Mouse (Mus musculus): Measurements from ENCODE around the gene Tbxa2r.

Tbxa2r gene

DNA sequence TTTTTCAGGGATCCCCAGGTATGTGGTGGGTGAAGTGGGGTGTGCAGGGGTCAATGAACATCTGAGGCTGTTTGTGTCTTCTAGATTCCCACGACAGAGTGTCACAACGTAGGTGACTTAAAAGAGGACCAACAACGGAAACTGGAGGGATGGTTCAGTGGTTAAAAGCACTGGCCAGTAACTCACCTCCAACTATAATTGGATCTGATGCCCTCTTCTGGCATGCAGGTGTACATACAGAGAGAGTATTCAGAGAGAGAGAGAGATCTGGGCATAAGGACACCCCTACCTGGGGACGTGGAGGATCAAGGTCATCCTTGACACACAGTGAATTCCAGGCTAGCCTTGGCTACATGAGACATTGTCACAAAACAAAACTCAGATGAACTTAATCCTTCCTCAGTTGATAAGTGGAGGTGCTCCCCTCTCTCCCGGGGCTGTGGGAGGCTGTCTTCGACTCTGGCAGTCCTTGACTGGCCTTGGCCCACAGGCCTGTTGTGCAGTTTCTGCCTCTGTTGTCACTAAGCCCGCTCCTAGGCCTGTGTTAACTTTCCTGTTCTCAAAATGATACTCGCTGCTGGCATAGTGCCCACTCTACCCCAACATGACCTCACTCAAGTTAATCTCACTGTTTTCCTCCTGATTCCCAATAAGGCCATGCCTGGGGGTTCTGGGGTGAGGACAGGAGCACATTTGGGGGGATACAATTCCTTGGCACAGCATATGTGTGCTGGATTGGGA is 16.1 kb downstream of the Tbxa2r start:
- no peak for DNase-seq (ENCODE audit: low spot score)

DNA sequence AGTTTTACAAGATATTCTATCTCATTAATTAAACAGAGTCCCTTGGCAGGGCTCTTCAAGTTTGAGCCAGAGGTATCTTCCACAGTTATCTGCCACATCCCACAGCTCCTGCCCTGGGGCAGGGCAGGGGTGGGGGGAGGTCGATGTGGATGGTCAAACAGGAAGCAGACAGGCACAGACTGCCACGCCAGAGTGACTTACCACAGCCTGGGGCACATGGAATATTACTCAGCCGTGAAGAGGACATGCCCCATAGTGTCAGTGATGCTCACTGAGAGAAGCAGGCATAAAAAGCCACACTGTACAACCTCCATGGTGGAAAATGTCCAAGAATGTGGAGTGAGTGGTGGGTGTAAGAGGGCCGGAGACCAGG is 16.6 kb downstream of the Tbxa2r start:
- no peak for DNase-seq (ENCODE audit: low spot score)

DNA sequence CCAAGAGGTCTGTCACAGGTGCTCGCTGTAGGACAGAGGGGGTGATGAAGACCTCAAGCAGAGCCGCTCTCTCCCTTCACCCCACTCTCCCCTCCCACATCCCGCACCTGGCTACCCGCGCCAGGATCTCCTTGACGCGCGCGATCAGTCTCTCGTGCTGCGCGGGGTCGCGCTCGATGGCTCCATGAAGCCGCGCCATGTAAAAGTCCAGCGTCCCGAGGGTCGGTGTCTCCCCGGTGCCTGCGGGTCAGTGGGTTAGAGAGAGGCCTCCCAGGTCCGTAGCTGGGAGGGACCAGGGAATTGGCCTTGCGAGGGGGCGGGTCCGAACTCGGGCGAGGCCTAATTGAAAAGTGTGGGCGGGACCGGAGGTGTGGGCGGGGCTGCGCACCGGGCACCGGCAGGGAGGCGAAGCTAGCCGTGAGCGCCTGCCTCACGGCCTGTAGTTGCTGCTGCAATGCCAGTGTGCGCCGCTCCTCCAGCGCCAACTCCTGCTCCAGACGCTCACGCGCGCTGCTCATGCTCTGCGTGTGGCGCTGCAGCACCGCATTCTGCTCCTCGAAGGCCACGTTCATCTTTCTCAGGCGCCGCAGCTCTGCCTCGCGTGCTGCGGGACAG is 18.0 kb downstream of the Tbxa2r start:
- peak; percentile 85 for DNase-seq (ENCODE audit: low spot score)

DNA sequence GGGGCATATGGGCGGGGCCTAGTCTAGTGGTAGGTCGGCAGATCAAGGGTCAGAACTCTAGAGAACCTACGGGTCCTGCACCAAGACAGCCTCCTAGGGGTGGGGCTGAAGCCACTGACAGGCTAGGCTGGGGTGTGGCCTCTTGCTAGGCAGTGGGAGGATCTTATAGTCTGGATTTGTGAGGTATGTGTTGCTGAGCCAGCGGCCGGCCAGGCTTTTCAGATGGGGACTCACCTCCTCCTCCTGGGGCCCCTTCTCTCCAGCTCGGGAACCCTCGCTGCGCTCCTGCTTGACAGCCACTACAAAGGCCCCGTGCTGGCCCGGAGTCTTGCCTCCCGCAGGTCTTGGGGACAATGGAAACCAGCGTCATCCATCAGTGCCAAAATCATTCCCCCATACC is 20.6 kb downstream of the Tbxa2r start:
- DNase-seq (ENCODE audit: low spot score): peak; percentile 72

DNA sequence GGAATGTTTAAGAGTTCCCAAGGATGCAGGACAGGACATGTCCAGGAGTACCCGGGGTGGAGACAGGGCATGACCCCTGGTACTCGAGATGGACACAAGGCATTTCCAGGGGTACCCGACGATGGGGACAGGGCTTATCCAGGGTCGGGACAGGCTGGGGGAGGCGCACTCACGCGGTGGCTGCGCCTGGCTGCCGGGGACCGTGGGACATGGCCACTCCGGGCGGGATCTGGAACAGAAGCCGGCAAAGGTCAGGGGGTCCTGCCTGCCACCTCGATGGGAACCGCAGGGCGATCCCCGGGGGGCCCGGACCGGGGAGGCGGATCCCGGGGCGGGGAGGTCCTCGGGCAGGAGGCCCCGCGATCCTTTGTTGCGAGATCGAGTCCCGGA is 21.4 kb downstream of the Tbxa2r start:
- no peak for DNase-seq (ENCODE audit: low spot score)

DNA sequence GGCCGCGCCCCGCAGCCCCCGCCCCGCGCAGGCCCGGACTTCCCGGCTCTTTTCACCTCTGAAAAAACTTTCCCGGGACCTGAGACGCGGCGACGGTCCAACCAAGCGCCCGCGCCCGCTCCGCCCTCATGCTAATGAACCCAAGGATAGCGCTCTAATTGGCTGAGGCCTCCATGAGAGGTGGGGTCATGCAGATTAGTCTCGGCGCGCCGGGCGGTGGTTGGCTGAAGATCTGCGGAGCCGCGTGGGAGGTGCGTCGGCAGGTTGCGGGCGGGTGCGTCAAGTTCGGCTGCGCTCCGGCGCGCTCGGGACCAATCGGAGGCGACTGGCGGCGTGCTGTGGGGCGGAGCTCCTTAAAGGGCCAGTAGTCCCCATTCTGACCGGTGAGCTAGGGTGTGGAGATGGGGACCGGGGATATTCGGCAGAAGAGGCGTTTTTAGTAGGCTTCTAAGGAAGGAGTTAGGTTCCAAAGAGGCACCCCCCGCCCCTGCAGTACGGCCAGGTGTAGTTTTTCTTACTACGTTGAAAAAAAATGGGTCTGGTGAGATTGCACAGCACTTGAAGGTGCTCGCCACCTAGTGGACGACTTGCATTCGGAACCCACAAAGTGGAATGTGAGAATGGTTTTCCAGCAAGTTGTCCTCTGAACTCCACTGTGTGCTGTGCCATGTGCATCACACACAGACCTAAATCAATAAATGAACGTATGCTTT is 22.0 kb downstream of the Tbxa2r start, which contains the start of gene Hmg20b:
TSS of gene Hmg20b (minus strand) at position 130 of the 713 bp plus-strand sequence.
- peak; percentile 99 for DNase-seq (ENCODE audit: low spot score)

GRCm38 (mm10) chr10:81351678-81352291 is 23.3 kb downstream of the Tbxa2r start:
- no peak for DNase-seq (ENCODE audit: low spot score)

- DNase-seq (ENCODE audit: low spot score): no peak
These were observed 26.4 kb downstream of the Tbxa2r start for GRCm38 (mm10) chr10:81354738-81355477.

DNA sequence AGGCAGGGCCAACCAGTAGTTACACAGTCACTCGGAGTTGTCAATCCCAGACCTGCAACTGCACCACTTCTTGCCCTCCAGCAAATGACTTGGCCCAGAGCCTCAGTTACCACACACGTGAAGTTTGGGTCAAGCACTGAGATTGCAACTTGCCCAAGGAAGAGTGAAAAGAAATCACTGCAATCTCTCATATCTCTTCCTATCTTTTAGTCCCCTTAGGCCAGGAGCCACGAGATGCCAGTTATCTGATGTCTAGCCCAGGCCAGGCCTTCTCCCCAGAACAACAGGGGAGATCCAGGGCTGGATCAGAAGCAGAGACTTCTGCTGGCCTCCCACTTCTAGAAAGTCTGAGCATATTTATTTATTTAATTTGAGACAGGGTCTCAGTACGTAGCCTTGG is 27.0 kb downstream of the Tbxa2r start:
- no peak for DNase-seq (ENCODE audit: low spot score)

DNA sequence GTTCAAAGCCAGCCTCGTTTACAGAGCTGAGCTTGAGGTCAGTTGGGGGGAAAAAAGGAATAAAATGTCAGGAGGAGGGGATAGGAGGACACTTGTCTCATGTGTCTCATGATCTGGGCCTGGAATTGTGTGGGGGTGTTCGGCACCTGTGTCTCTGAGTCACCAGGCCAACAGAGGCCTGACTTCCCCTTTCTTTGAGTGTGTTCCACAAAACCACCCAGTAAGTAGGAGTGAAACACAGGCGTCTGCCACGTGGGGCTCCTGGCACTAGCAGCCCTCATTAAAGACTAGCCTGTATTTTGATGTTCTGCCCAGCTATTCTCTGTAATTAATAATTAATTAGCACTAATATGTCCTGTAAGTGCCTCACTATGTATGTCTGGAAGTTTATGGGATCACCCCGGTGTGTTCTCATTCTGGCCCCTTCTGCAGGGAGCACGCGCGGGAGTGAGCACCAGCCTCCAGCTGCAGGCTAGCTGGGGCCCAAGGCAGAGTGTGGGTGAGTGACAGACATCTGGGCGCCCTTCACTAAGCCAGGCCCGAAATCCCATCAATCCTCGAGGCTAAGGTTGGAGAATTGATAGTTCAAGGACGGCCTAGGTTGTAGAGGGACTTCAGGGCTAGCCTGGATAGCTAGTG is 27.9 kb downstream of the Tbxa2r start:
- DNase-seq (ENCODE audit: low spot score): no peak

GRCm38 (mm10) chr10:81356991-81357844 is 28.7 kb downstream of the Tbxa2r start, which contains the start of gene Mfsd12:
Gene Mfsd12, plus strand, starts transcription at chr10:81357491.
- peak; percentile 95 for DNase-seq (ENCODE audit: low spot score)

GRCm38 (mm10) chr10:81358209-81358608 is 29.7 kb downstream of the Tbxa2r start:
- DNase-seq (ENCODE audit: low spot score): no peak

GRCm38 (mm10) chr10:81358841-81359240 is 30.3 kb downstream of the Tbxa2r start:
- DNase-seq (ENCODE audit: low spot score): no peak

- DNase-seq (ENCODE audit: low spot score): no peak
These were observed 32.2 kb downstream of the Tbxa2r start for GRCm38 (mm10) chr10:81360721-81361120.

- DNase-seq (ENCODE audit: low spot score): no peak
These were observed 33.9 kb downstream of the Tbxa2r start for GRCm38 (mm10) chr10:81362336-81362949.

DNA sequence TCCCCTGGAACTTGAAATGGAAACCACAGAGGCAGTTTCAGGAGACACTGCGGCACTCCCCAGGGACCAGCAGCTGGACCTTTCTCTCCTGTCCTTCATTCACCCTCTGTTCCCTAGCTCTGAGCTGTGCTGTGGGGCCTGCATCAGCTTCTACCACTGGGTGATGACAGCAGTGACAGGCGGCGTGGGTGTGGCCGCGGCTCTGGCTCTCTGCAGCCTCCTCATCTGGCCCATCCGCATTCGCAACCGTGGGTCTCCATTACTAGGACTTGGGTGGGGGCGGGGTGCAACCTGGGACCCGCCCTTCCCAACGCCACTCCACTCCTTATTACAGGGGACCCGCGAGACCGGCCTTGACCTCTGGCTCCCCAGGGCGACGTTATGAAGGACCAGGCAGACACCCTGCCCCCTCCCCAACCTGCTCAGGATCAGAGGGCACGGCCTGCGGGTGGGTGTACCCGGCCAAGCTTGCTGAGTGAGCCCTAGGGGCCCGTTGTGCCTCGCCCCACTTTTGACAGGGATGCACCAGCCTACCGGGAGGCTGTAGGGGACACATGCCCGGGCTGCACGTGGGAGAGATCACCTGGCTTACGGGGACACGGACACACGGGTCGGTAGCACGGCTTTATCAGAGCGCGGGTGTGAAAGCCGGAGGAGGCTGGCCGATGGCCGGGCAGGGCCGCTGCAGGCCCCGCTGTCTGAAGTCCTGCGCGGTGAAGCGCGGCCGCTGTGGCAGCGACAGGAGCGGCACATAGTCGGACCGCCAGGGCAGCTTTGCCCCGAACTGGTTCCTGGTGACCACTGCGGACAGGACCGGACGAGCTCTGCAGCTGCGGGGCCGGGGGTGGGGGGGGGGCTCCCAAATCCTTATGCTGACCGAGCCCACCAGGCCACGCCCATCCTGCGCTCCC is 35.2 kb downstream of the Tbxa2r start:
- DNase-seq (ENCODE audit: low spot score): no peak

- no peak for DNase-seq (ENCODE audit: low spot score)
These were observed 36.1 kb downstream of the Tbxa2r start for GRCm38 (mm10) chr10:81364666-81365065.

DNA sequence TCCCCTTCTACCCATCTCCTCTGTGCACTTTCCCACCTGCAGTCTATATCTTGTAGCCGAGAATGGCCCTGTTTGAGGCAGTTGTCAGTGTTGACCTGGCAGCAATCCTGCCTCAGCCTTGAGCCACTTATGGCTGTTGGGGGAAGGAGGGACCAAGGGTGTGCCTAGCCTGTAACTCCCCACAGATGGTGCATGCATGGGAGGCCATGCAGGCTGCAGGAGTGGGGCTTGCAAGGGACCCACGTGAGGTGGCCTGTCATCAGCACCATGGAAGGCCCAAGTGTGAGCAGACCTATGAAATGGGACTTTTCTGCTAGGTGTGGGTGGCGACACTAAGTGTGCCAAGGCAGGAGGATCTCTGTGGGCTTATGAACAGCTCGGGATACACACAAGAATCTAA is 36.5 kb downstream of the Tbxa2r start:
- no peak for DNase-seq (ENCODE audit: low spot score)

Data from embryo, embryonic 10 days (tissue).